Mouse (Mus musculus): ENCODE measurements around the gene Timp3. TPM values are rescaled to one million over a fixed set of nuclear protein-coding genes. Genes with fewer than 3 reads are reported as not detected.

Gene Timp3
- total and polyA plus RNA-seq, 3 experiments, result not detected

DNA sequence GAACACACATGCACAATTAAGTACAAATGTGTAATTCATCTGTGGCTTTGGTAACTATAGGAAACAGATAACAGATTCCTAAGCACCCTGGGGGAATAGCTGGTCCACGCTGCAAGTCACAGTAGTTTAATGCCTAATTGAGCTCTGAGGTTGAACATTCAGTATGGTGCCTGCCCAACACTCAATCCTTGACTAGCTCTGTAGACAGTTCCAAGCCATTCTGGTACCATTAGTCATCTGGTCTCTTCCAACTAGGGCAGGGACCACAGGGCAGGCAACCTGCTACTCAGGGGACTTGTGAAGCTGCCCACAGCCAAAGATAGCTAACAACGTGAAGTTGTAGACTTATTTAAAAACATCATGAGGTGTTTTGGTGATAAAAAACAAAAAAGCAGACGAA lies 43.1 kb upstream of the Timp3 start:
- H3K9me3 ChIP-seq (replicated peaks; ENCODE audit: insufficient read depth, low read length), result no peaks in the 10 kb centered on the region
- no peaks in the 10 kb centered on the region for H3K4me1 ChIP-seq (ENCODE audit: control insufficient read depth in 1 of 2, insufficient read depth in 2 of 2, low read length in 2 of 2)
- H3K4me3 ChIP-seq (ENCODE audit: control insufficient read depth in 1 of 2, insufficient read depth in 1 of 2, low read depth in 2 of 2, low read length in 2 of 2), result no peak overlapping the region
- no peaks in the 10 kb centered on the region for H3K79me2 ChIP-seq (ENCODE audit: control insufficient read depth, insufficient read depth, low read length, poor library complexity)
- DNase-seq (ENCODE audit: low read depth, low spot score), result no peak
- TF ChIP-seq CTCF (IDR thresholded peaks at IDR 0.05 in 2 of 3, conservative IDR thresholded peaks at IDR 0.05 in 1 of 3; ENCODE audit: control insufficient read depth in 1 of 3, insufficient read depth in 1 of 3, low read depth in 2 of 3, low read length in 3 of 3, poor library complexity in 1 of 3, severe bottlenecking in 1 of 3) (no peak), CHD1 (IDR thresholded peaks at IDR 0.05; ENCODE audit: low read depth, low read length) (no peak), MAFK (IDR thresholded peaks at IDR 0.05; ENCODE audit: borderline replicate concordance, low read depth, low read length) (no peak), TBP (IDR thresholded peaks at IDR 0.05; ENCODE audit: low read depth, low read length) (no peak), RAD21 (IDR thresholded peaks at IDR 0.05; ENCODE audit: low read depth, low read length) (no peak), KAT2A (conservative IDR thresholded peaks at IDR 0.05; ENCODE audit: low read depth, low read length) (no peak), POLR2AphosphoS5 (IDR thresholded peaks at IDR 0.05; ENCODE audit: borderline replicate concordance, low read depth, low read length) (no peak), EP300 (IDR thresholded peaks at IDR 0.05; ENCODE audit: low read depth in 1 of 2, low read length in 2 of 2) (no peak), UBTF (IDR thresholded peaks at IDR 0.05; ENCODE audit: borderline replicate concordance, insufficient read depth, low read depth, low read length) (no peak), SIN3A (IDR thresholded peaks at IDR 0.05; ENCODE audit: low read length) (no peak), ZNF384 (IDR thresholded peaks at IDR 0.05; ENCODE audit: low read depth, low read length) (no peak), ZMIZ1 (IDR thresholded peaks at IDR 0.05; ENCODE audit: low read depth, low read length) (no peak), JUND (IDR thresholded peaks at IDR 0.05; ENCODE audit: low read depth, low read length) (no peak)
- H3K9ac ChIP-seq (ENCODE audit: control insufficient read depth, low read depth, low read length, poor library complexity, severe bottlenecking), result no peak overlapping the region
- no peak overlapping the region for H3K27ac ChIP-seq (ENCODE audit: control insufficient read depth, low read depth, low read length)
- H3K36me3 ChIP-seq (ENCODE audit: control insufficient read depth in 1 of 2, insufficient read depth in 2 of 2, low read length in 2 of 2), result no peaks in the 10 kb centered on the region
- no peaks in the 10 kb centered on the region for H3K27me3 ChIP-seq (ENCODE audit: control insufficient read depth in 1 of 2, insufficient read depth in 2 of 2, low read length in 2 of 2)

DNA sequence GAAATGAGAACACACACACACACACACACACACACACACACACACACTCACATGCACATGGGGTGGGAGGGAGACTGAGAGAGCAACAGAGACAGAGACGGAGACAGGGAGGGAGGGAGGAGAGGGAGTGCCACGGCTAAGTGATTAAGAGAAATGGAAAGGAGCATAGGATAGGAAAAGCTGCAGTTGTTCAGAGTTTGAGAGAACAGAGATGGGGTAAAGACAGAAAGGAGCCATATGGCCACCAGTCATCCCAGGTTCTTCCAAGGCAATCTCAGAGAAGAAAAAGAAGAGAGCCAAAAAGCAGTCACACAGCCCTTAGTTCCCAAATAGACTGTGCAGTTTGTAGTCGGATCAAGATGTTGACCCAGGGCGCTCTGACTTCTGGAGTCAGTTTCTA lies 42.1 kb upstream of the Timp3 start:
- Histone ChIP-seq H3K36me3 (ENCODE audit: control insufficient read depth in 1 of 2, insufficient read depth in 2 of 2, low read length in 2 of 2) (no peaks in the 10 kb centered on the region), H3K27me3 (ENCODE audit: control insufficient read depth in 1 of 2, insufficient read depth in 2 of 2, low read length in 2 of 2) (no peaks in the 10 kb centered on the region), H3K9ac (ENCODE audit: control insufficient read depth, low read depth, low read length, poor library complexity, severe bottlenecking) (no peak overlapping the region), H3K27ac (ENCODE audit: control insufficient read depth, low read depth, low read length) (no peak overlapping the region), H3K79me2 (ENCODE audit: control insufficient read depth, insufficient read depth, low read length, poor library complexity) (no peaks in the 10 kb centered on the region), H3K9me3 (replicated peaks; ENCODE audit: insufficient read depth, low read length) (no peaks in the 10 kb centered on the region), H3K4me3 (ENCODE audit: control insufficient read depth in 1 of 2, insufficient read depth in 1 of 2, low read depth in 2 of 2, low read length in 2 of 2) (no peak overlapping the region), H3K4me1 (ENCODE audit: control insufficient read depth in 1 of 2, insufficient read depth in 2 of 2, low read length in 2 of 2) (no peaks in the 10 kb centered on the region)
- no peak for DNase-seq (ENCODE audit: low read depth, low spot score)
- no peak for TF ChIP-seq POLR2A (IDR thresholded peaks at IDR 0.05; ENCODE audit: control insufficient read depth in 1 of 2, insufficient read depth in 1 of 2, low read depth in 1 of 2, low read length in 2 of 2, poor library complexity in 1 of 2)
- no peak for TF ChIP-seq CHD1 (IDR thresholded peaks at IDR 0.05; ENCODE audit: low read depth, low read length)
- no peak for TF ChIP-seq CTCF (IDR thresholded peaks at IDR 0.05 in 2 of 3, conservative IDR thresholded peaks at IDR 0.05 in 1 of 3; ENCODE audit: control insufficient read depth in 1 of 3, insufficient read depth in 1 of 3, low read depth in 2 of 3, low read length in 3 of 3, poor library complexity in 1 of 3, severe bottlenecking in 1 of 3)
- TF ChIP-seq ZKSCAN1 (IDR thresholded peaks at IDR 0.05; ENCODE audit: low read depth, low read length), result no peak
- TF ChIP-seq HCFC1 (IDR thresholded peaks at IDR 0.05; ENCODE audit: low read depth, low read length), result no peak
- no peak for TF ChIP-seq POLR2AphosphoS5 (IDR thresholded peaks at IDR 0.05; ENCODE audit: borderline replicate concordance, low read depth, low read length)
- no peak for TF ChIP-seq GABPA (IDR thresholded peaks at IDR 0.05; ENCODE audit: low read depth, low read length)
- TF ChIP-seq MYB (IDR thresholded peaks at IDR 0.05; ENCODE audit: low read depth, low read length), result no peak
- TF ChIP-seq TCF12 (IDR thresholded peaks at IDR 0.05; ENCODE audit: low read depth, low read length), result no peak
- no peak for TF ChIP-seq TBP (IDR thresholded peaks at IDR 0.05; ENCODE audit: low read depth, low read length)
- TF ChIP-seq TAL1 (IDR thresholded peaks at IDR 0.05; ENCODE audit: low read length), result no peak
- no peak for TF ChIP-seq CHD2 (IDR thresholded peaks at IDR 0.05; ENCODE audit: low read length)
- TF ChIP-seq MAFK (IDR thresholded peaks at IDR 0.05; ENCODE audit: borderline replicate concordance, low read depth, low read length), result no peak
- no peak for TF ChIP-seq ZC3H11A (IDR thresholded peaks at IDR 0.05; ENCODE audit: low read depth, low read length)
- TF ChIP-seq E2F4 (IDR thresholded peaks at IDR 0.05; ENCODE audit: borderline replicate concordance, low read depth, low read length), result no peak
- no peak for TF ChIP-seq POLR2AphosphoS2 (IDR thresholded peaks at IDR 0.05; ENCODE audit: low read length)
- no peak for TF ChIP-seq RAD21 (IDR thresholded peaks at IDR 0.05; ENCODE audit: low read depth, low read length)
- TF ChIP-seq UBTF (IDR thresholded peaks at IDR 0.05; ENCODE audit: borderline replicate concordance, insufficient read depth, low read depth, low read length), result no peak
- TF ChIP-seq MYC (IDR thresholded peaks at IDR 0.05; ENCODE audit: low read depth, low read length), result no peak

Data from MEL (cell line).